Mouse (Mus musculus) spleen, adult 18-20 months (tissue): Measurements from ENCODE around the gene Hdgf.
A peak's percentile ranks its signal among the peaks of the same experiment; 100 is the strongest.
"Not testable (repeated sequence)": the region's sequence is repeated elsewhere in the genome, so short reads cannot be mapped to it uniquely, and the experiment has no call there.

ENCODE experiments used
- DNase-seq, 2 experiments: peaks; one replicate each; pipeline ENCODE4 v3.0.0; 2022; ENCODE audit warnings: mixed read lengths in 2 of 2

Hdgf gene

GRCm38 (mm10) chr3:87905880-87906485 lies at the start of gene Hdgf:
TSS of gene Hdgf (plus strand) at chr3:87906321.
- peak; percentile 90 for DNase-seq

DNA sequence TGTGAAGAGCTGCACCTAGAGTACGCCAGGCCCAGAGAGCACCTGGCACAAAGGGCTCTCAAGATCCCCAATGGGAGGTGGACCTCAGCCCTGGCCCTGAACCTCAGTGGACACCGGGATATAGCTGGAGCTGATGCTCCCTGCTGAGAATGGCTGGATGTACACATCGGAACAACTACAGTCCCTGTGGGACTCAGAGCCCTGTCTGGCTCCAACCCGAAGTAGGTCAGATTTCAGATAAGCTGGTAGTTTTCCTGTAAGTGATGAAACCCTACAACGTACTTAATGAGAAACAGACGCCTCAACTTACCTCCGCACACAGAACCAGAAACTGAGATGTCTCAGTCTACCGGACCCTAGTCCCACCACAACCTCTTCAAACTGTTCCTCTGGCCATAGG lies 48.5 kb upstream of the Hdgf start:
- DNase-seq = no peak

DNA sequence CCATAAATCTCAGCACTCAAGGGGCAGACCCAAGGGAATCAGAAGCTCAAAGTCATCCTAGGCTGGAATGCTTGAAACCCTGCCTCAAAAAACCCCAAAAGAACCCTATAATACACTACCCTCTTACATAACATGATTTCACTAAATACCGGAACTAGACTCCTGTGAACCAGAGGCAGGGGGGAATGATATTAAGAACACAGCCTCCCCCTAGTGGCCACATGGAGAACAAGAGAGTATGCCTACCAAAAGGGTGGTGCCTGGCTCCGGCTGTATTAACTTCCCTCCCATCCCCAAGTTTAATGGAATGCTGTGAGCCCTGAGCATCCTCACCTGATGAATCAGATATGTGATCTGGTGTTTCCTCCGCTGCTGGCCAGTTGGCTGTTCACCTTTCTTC lies 46.3 kb upstream of the Hdgf start:
- DNase-seq = peak; percentile 30 to 52

DNA sequence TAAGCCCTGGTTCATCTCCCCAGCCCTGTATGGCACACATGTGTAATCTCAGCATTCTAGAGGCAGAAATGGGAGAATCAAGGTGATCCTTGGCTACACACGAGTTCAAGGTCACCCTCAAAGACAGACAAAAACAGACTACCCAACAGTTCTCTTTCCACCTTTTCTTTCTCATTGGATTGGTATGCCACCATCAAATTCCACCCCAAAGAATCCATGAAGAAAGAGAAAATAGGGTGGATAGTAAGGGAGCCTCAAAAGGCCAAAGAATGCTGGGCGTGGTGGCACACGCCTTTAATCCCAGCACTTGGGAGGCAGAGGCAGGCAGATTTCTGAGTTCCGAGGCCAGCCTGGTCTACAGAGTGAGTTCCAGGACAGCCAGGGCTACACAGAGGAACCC lies 42.0 kb upstream of the Hdgf start:
- DNase-seq = not testable (repeated sequence)

DNA sequence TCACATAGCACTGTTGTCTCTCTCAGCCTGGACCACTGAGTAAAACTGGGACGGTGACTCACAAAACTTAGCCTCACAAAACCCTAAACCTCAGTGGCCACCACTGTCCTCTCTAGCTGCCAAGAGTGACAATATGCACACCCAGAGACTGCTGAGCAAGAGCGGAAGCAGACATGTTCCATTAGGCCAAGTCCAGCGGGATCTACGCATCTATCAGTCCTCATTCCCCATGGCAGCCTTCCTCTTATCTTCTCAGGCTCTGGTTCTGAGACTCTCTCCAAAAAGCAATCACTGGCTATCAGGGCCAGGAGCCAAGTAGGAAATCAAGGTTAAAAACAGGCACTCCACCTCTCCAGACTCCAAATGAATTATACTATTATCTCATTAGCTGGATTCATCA lies 28.4 kb upstream of the Hdgf start:
- no peak for DNase-seq

DNA sequence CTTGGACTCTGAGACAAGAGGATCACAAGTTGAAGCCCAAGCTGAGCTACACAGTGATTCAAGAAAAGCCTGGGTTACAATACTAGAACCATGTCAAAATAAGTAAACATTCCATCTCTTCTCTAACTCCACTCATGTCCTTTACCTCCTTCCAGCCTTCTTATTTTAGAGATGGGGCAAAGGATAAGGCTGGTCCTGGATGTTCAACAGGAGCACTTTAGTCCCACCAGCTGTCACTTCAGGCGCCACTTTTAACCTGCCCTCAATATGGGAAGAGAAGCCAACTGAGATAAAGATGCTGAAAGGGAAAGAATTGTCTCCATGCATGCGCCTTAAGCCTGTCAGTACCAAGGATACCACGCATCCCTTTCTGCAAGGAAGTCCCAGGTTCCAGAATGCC lies 21.8 kb upstream of the Hdgf start:
- no peak for DNase-seq

DNA sequence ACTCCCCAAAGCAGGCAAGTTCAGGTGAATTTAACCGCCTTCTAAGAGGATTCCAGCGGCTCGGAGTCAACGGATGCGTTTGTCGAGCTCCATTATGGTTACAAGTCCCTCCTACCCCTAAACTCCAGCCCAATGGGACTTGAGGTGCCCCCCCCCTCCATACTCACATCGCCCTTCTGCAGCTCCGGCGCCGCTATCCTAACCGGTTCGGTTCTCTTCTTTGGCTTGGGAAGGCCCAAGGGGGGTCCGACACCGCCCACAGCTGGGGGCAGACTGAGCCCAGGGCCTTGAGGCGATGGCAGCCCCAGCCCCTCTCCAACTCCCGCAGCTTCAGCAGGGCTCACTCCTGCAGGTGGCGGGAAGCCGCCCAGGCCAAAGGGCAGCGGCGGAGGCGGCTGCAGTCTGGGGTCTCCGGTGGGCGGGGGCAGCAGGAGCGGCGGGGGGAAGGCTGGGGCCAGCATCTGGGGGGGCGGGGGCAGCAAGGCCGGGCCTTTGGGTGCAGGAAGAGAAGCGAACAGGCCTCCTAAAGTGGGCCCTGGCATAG lies 21.3 kb upstream of the Hdgf start:
- peak; percentile 30 to 42 for DNase-seq

- peak; percentile 77 to 84 for DNase-seq
These were observed 20.7 kb upstream of the Hdgf start, which contains the start of gene Prcc for GRCm38 (mm10) chr3:87885281-87886003. TSS of gene Prcc (minus strand) at chr3:87885608.

DNA sequence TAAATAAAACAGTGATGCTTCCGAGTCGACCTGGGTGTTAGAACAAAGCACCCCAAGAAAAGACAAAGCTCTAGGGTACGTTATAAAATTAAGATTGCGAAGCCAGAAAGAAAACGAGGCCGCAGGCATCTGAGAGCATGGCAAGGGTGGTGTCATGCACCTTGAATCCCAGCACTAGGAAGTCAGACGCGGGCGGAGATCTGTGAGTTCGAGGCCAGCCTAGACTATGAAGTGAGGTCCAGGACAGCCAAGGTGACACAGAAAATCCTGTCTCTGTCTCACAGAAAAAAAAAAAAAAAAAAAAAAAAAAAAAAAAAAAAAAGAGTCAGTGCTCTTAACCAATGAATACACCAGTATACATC lies 20.1 kb upstream of the Hdgf start:
- DNase-seq = peak; percentile 44 to 52

GRCm38 (mm10) chr3:87886416-87886815 lies 19.7 kb upstream of the Hdgf start:
- DNase-seq = no peak

DNA sequence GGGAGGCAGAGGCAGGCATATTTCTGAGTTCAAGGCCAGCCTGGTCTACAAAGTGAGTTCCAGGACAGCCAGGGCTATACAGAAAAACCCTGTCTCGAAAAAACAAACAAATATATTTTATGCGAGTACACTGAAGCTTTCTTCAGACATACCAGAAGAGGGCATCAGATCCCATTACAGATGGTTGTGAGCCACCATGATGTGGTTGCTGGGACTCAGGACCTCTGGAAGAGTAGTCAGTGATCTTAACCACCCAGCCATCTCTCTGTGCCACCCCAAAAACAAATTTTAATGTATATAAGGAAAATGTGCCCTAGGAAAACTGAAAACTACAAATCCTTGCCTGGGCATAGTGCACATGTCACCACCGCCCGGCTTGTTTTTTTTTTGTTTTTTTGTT lies 18.7 kb upstream of the Hdgf start:
- not testable (repeated sequence) for DNase-seq

DNA sequence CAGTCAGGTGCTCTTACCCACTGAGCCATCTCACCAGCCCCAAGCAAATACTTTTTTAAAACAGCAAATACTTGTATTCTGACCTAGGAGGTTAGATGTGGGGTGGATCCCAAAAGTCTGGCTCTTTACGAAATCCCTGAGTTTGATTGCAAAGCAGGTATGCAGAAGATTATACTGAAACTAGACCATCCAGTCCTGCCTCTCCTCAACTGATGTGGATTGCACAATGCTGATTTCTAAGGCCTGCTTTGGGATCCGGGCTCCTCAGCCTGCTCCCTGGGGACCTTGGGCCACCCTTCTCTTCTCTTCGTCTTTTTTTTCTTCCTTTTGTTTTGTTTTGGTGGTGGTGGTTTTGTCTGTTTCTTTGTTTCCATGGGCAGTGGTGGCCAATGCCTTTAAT lies 14.6 kb upstream of the Hdgf start:
- DNase-seq = no peak

DNA sequence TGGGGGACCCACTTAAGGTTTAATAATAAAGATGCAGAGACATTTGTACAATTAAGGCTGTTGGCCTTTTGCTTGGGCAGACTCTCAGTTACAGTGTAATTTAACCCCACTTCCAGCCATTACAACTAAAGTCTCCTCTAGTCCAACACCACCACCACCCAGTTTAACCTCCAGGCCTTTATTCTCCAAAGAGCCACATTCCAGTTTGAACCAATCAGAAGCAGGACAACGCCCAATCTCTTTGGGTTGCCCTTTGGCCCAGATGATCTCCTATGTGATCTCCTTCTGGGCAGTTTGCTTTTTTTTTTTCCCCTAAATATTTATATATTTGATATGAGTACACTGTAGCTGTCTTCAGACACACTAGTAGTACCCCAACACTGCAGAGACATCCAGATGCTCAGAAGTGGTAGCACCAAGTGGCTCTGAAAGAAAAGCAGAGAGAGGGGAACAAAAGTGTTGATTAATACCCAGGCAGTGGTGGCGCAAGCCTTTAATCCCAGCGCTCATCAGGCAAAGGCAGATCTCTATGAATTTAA lies 12.7 kb upstream of the Hdgf start:
- no peak for DNase-seq

DNA sequence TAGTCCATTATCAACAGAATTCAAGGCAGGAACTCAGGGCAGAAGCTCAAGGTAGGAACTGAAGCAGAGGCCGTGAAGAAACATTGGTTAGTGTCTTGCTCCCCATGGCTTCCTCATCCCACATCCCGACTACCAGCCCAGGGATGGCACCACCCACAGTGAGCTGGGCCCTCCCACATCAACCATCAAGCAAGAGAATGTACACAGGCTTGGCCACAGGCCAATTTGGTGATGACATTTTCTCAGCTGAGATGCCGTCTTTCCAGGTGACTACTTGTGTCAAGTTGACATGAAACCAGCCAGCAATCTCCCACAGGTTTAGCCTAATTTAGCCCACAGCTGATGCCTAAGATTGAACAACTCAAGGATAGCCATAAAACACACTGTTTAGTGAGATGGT lies 6.9 kb upstream of the Hdgf start:
- no peak for DNase-seq

- no peak for DNase-seq
These were observed 6.3 kb upstream of the Hdgf start for GRCm38 (mm10) chr3:87899776-87900175.

DNA sequence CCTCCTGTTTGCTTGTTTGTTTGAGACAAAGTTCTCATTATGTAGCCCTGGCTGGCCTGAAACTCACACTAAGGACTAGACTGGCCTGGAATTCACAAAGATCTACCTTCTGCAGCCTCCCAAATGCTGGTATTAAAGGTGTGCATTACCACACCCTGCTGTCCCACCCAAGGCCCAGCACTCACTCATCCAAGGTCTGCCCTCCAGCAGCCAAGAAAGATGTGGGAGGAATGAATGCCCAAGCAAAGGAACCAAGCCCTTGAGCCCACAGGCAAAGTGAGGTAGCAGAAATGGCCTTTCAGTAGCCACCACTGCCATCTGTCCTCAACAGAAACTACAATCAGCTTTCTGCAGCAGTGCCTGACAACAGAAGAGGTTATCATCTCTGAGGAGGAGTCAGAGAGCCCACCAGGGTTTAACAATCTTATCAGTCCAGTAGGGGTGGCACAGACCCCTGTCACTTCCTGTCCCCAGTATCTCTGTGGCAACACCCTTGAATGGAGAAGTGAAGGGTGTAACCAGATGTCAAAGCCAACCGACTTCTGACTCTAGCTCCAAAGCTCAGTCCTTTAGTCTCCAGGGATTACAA lies 5.0 kb upstream of the Hdgf start:
- DNase-seq = no peak

DNA sequence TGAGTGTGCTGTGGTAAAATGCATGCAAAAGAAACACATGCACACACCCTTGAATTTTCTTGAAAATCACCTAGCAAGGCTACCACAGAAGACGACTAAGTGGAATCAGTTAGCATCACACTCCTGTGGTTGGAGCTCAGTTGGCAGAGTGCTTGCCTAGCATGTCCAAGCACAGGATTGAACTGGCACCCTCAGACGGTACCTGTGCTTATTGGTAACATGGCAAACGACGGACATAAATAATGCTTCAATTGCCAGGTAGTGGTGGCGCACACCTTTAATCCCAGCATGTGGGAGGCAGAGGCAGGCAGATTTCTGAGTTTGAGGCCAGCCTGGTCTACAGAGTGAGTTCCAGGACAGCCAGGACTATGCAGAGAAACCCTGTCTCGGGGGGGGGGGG lies 4.2 kb upstream of the Hdgf start:
- DNase-seq = not testable (repeated sequence)

DNA sequence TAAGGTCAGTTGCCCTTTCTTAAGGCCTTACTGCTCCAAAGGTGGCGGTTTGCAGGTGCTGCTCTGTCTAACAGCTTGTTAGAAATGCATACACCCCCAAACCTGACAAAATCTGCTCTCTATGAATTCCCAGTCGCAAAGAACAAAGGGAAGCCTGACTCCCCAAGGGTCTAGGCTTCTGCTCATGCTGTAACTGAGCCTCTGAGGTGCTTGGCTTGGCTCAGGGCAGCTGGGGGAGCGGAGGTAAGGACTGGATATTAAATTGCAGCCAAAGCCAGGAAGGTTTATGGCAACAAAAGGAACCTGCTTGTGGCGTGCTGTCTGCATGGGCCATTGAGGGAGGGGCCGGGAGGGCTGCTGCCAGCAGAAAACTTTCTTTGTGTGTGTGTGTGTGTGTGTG lies 2.3 kb upstream of the Hdgf start:
- DNase-seq = no peak

DNA sequence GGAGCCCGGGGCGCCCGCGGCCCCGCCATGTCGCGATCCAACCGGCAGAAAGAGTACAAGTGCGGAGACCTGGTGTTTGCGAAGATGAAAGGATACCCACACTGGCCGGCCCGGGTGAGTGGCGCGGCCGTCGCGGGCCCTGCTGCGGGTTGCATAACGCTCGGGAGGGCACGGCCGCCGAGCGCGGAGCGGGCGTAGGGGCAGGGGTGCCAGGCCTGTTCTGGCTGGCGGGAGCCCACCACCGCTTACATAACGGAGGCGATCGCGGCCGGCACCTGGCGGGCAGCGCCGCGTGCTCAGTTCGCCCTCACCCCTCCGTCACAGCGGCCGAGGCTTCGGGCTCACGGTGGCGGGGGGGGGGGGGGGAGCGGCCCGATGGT lies 470 bp downstream of the Hdgf start:
- no peak for DNase-seq

- DNase-seq = peak in 1 of 2 experiments; percentile 24
These were observed 1.1 kb downstream of the Hdgf start for GRCm38 (mm10) chr3:87906981-87907857.

DNA sequence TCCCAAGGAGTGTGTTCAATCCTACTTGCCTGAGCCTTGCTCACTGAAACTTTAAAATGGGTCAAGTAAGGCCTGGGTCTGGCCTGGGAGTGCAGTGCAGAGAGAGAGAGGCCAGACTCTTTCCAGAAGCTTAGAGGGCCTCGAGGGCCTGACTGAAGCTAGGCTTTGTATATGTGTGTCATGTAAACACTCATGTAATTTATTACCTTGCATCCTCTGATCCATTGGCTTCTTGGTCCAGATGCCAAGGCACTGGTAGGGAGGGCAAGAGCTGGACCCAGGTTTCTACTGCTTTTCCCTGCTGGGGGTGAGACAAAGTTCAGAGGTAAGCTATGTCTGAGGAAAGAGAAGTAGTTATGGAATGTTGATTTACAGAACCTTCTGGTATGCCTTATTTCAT lies 1.8 kb downstream of the Hdgf start:
- peak in 1 of 2 experiments; percentile 1 for DNase-seq

DNA sequence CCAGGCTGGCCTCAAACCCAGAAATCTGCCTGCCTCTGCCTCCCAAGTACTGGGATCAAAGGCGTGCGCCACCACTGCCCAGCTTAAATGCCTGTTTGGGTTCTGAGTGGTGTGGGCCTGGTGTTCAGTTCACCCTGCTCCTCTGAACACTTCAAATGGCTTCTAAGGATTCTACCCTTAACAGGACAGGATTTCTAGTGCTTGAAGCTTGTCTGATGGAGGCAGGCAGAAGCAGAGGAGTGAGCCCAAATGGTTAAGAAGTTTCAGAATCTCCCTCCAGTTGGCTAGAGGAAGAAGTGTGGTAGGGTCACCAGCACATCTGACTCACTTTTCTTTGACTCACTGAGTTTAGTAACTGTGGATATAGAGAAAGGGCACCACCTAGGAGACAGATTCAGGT lies 3.3 kb downstream of the Hdgf start:
- peak in 1 of 2 experiments; percentile 0 for DNase-seq

DNA sequence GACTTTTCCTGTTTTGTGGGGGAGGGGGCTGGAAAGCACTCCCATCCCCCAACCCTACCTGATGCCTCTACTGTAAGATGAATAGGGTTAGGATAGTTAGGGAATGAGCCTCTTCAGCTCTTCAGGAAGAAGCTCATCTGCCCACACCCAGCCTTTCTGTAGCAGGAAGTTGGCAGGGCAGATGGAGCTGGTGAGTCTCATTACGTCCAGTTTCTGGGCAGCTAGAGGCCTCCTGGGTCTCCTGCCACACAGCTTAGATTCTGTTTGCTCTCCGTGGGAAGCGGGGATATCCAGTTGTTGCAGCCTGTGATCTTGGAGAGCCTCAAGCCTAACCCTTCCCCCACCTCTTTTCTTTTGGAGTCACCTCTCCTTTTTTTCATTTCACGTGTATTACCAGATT lies 3.8 kb downstream of the Hdgf start:
- peak in 1 of 2 experiments; percentile 1 for DNase-seq
